Mouse (Mus musculus): ENCODE measurements around the gene Gm49393. TPM values are rescaled to one million over a fixed set of nuclear protein-coding genes. Genes with fewer than 3 reads are reported as not detected.

The Gm49393 gene
- not detected for total RNA-seq (2023)

GRCm38 (mm10) chr13:60935490-60935889 lies at the start of gene Gm49393:
Gene Gm49393 (minus strand): TSS chr13:60935590.

DNA sequence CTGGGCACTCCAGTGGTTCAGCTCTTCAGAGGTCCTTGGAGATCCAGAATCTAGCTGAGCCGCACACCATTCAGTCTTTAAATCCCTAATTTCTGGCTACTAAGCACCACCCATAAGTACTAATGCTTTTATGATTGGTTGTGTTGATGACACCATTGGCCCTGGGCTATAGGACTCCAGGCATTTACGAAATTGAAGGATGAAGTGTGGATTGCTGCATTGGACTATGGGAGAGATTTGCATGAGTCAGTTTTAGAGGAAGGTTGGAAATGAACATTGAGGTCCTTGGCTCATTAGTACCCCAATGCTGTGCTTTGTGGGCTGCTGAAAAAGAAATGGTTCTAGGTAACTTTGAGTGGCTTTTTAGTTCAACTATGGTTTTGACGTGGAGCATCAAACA lies 6.5 kb upstream of the Gm49393 start, which contains the start of gene Tpbpa:
Tpbpa (minus strand) TSS at position 101 of the 400 bp plus-strand sequence.

GRCm38 (mm10) chr13:60936500-60936901 lies 1.1 kb upstream of the Gm49393 start, which contains the start of the genes Gm49391 and Ctla2a:
Gene Gm49391 (minus strand): TSS chr13:60936571.
Gene Ctla2a (minus strand): TSS chr13:60936625.

DNA sequence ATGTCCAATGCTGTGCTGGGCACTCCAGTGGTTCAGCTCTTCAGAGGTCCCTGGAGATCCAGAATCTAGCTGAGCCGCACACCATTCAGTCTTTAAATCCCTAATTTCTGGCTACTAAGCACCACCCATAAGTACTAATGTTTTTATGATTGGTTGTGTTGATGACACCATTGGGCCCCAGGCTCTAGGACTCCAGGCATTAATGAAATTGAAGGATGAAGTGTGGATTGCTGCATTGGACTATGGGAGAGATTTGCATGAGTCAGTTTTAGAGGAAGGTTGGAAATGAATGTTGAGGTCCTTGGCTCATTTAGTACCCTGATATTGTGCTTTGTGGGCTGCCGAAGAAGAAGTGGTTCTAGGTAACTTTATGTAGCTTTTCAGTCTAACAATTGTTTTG lies 30.6 kb downstream of the Gm49393 start, which contains the start of gene Tpbpb:
Tpbpb (minus strand) TSS at position 101 of the 400 bp plus-strand sequence.

DNA sequence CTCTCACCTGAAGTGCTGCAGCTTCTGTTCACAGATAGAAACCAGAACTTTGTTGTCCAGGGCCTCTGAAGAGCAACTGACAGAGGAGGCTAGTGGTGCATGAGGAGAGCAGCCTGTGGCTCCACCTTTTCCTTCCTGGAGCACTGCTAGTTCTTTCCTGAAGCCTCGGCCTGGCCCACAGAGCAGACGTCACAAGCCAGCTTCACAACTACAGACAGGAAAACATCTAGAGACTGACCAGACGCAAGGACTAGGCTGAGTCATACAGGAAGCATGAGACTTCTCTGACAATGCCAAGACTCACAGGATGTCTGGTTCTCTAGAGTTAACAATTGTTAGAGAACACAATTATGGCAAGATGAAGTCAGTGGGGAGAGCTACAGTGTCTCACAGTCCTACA lies 38.1 kb downstream of the Gm49393 start, which contains the start of gene Ctla2b:
Ctla2b (minus strand) TSS at position 120 of the 400 bp plus-strand sequence.

DNA sequence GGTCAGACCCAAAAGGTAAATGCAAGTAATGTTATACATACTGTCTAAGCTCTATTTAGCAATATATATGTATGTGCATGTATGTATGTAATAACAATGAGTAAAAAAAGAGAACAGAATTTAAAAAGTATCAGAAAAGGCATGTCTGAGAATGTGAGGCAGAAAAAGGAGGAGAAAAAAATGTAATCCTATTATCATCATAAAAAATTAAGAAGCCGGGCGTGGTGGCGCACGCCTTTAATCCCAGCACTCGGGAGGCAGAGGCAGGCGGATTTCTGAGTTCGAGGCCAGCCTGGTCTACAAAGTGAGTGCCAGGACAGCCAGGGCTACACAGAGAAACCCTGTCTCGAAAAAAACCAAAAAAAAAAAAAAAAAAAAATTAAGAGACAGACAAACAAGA lies 38.6 kb downstream of the Gm49393 start, which contains the start of gene Gm49392:
Gm49392 (minus strand) TSS at position 101 of the 400 bp plus-strand sequence.

GRCm38 (mm10) chr13:60864281-60864680 lies 71.1 kb downstream of the Gm49393 start, which contains the start of gene 4930486L24Rik:
Gene 4930486L24Rik (minus strand): TSS chr13:60864475.

Other genes with a start within 250 kb of the Gm49393 start
- not detected for gene BC051665, start 149.2 kb downstream of the Gm49393 start, total RNA-seq (2023)
- not detected for gene Ctsll3, start 132.7 kb downstream of the Gm49393 start, total RNA-seq (2023)
- 14.3 TPM for gene 4930486L24Rik, start 71.1 kb downstream of the Gm49393 start, total RNA-seq (2023)
- not detected for gene Gm49392, start 38.7 kb downstream of the Gm49393 start, total RNA-seq (2023)
- 13.8 TPM for gene Ctla2b, start 38.1 kb downstream of the Gm49393 start, total RNA-seq (2023)
- not detected for gene Tpbpb, start 30.7 kb downstream of the Gm49393 start, total RNA-seq (2023)
- gene Gm49391, start 981 bp upstream of the Gm49393 start, total RNA-seq (2023): not detected
- 65.3 TPM for gene Ctla2a, start 1.0 kb upstream of the Gm49393 start, total RNA-seq (2023)
- not detected for gene Tpbpa, start 6.4 kb upstream of the Gm49393 start, total RNA-seq (2023)
- not detected for gene Ctsj, start 70.4 kb upstream of the Gm49393 start, total RNA-seq (2023)
- gene Ctsq, start 105.0 kb upstream of the Gm49393 start, total RNA-seq (2023): not detected
- not detected for gene Ctsr, start 228.7 kb upstream of the Gm49393 start, total RNA-seq (2023)

Measured in CD8-positive naive resting alpha-beta T cell, adult 57 days (primary cell).